Mouse (Mus musculus): ENCODE results near the gene Stk32c. TPM values are rescaled to one million over a fixed set of nuclear protein-coding genes. Genes with fewer than 3 reads are reported as not detected.

Stk32c gene
- polyA plus RNA-seq, 1 experiment from 2014 or later: 0.11 TPM

DNA sequence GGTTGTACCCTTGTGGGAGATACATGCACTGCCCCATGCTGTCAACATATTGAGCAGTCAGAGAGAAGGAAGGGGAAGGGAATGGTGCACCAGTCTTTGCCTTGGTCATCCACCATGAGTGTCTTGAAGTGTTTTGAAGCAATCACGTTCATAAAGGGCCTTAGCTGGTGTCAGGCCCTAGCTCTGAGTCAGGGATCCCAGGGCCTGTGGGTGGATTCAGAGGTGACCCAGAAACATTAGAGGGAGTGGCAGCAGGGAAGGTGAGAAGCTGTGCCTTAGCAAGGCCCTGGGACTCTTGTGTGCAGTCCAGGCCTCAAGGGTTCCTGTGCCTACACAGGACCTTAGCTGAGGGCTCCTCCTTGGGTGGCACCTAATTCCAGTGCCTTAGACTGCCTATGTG lies 11.0 kb upstream of the Stk32c start:
- Histone ChIP-seq H3K9ac (ENCODE audit: low read length) (no peak overlapping the region), H3K27me3 (ENCODE audit: control insufficient read depth, insufficient read depth, low read length) (no peaks in the 10 kb centered on the region), H3K4me2 (replicated peaks; ENCODE audit: low read depth) (no peak overlapping the region), H3K4me3 (ENCODE audit: low read depth, low read length) (no peak overlapping the region), H3K9me3 (ENCODE audit: control insufficient read depth, low read length) (no peaks in the 10 kb centered on the region), H3K36me3 (ENCODE audit: control insufficient read depth, insufficient read depth, low read length) (no peaks in the 10 kb centered on the region), H3K4me1 (replicated peaks; ENCODE audit: control insufficient read depth, insufficient read depth) (no peaks in the 10 kb centered on the region), H3K27ac (replicated peaks) (no peak overlapping the region)
- 0 out of 2 replicates have a peak, but pooled peaks have one; percentile 35 for ATAC-seq (ENCODE audit: low FRiP score, low TSS enrichment)
- WGBS: 69% methylated on average over 1 of the region's 1 CpGs
- TF ChIP-seq EP300 (optimal IDR thresholded peaks at IDR 0.05): no peak
- TF ChIP-seq CTCF (IDR thresholded peaks at IDR 0.05; ENCODE audit: low read depth): no peak
- DNase-seq (ENCODE audit: low spot score): no peak

DNA sequence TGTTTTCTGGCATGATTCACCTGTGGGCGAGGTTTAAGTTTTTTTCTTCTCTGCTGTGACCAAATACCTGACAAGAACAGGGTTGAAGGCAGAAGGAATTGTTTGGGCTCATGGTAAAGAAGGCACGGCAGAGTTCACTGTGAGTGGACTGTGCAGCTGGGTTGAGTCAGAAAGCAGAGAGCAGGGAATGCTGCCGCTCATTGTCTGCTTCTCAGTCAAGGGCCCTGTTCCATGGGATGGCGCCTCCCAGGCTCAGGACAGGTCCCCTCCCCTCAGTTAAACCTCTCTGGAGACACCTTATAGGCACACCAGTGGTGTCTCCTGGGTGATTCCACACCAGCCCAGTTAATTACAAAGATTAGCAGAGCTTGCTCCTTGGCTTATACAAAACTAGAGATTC lies 9.2 kb upstream of the Stk32c start:
- H3K27ac ChIP-seq (replicated peaks): no peak overlapping the region

DNA sequence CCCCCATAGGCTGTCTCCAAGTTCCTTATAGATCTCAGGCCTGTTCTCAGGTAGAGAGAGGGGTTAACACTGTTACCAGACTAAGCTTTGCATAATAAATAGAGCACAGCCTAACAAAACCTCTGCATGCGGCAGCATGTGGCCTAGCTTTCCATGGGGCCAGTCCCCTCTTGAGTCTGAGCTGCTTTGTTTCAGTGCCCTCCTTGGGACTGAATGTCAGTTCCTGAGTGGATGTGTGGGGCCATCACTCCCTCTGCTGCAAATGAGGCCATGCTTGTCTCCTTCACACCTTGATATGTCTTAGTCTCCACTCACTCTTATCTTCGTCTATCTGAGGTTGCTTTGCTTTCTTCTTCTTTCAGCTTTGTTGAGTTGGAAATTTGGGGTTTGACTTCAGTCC lies 8.7 kb upstream of the Stk32c start:
- 66% methylated on average over 2 of the region's 2 CpGs for WGBS
- H3K27ac ChIP-seq (replicated peaks): no peak overlapping the region

More for the DNA sequence above, 9.2 kb upstream of the Stk32c start:
- DNase-seq (ENCODE audit: low spot score) (no peak), ATAC-seq (ENCODE audit: low FRiP score, low TSS enrichment) (no peak)
- Histone ChIP-seq H3K4me2 (replicated peaks; ENCODE audit: low read depth) (no peak overlapping the region), H3K9ac (ENCODE audit: low read length) (no peak overlapping the region), H3K36me3 (ENCODE audit: control insufficient read depth, insufficient read depth, low read length) (no peaks in the 10 kb centered on the region), H3K27me3 (ENCODE audit: control insufficient read depth, insufficient read depth, low read length) (no peaks in the 10 kb centered on the region), H3K4me1 (replicated peaks; ENCODE audit: control insufficient read depth, insufficient read depth) (no peaks in the 10 kb centered on the region), H3K9me3 (ENCODE audit: control insufficient read depth, low read length) (no peaks in the 10 kb centered on the region), H3K4me3 (ENCODE audit: low read depth, low read length) (no peak overlapping the region)
- TF ChIP-seq CTCF (IDR thresholded peaks at IDR 0.05; ENCODE audit: low read depth) (no peak), EP300 (optimal IDR thresholded peaks at IDR 0.05) (no peak)
- WGBS: 71% methylated on average over 4 of the region's 4 CpGs

GRCm38 (mm10) chr7:139221072-139221471 lies 8.0 kb upstream of the Stk32c start:
- TF ChIP-seq EP300 (optimal IDR thresholded peaks at IDR 0.05) (no peak), CTCF (IDR thresholded peaks at IDR 0.05; ENCODE audit: low read depth) (no peak)
- Histone ChIP-seq H3K27ac (replicated peaks) (no peak overlapping the region), H3K27me3 (ENCODE audit: control insufficient read depth, insufficient read depth, low read length) (no peaks in the 10 kb centered on the region), H3K4me2 (replicated peaks; ENCODE audit: low read depth) (no peak overlapping the region), H3K4me1 (replicated peaks; ENCODE audit: control insufficient read depth, insufficient read depth) (no peaks in the 10 kb centered on the region), H3K9ac (ENCODE audit: low read length) (no peak overlapping the region), H3K9me3 (ENCODE audit: control insufficient read depth, low read length) (no peaks in the 10 kb centered on the region), H3K36me3 (ENCODE audit: control insufficient read depth, insufficient read depth, low read length) (no peaks in the 10 kb centered on the region), H3K4me3 (ENCODE audit: low read depth, low read length) (no peak overlapping the region)
- ATAC-seq (ENCODE audit: low FRiP score, low TSS enrichment) (no peak), DNase-seq (ENCODE audit: low spot score) (no peak)
- WGBS: 81% methylated on average over 5 of the region's 5 CpGs

More for the DNA sequence above, 8.7 kb upstream of the Stk32c start:
- Histone ChIP-seq H3K9ac (ENCODE audit: low read length) (no peak overlapping the region), H3K4me3 (ENCODE audit: low read depth, low read length) (no peak overlapping the region), H3K27me3 (ENCODE audit: control insufficient read depth, insufficient read depth, low read length) (no peaks in the 10 kb centered on the region), H3K9me3 (ENCODE audit: control insufficient read depth, low read length) (no peaks in the 10 kb centered on the region), H3K4me2 (replicated peaks; ENCODE audit: low read depth) (no peak overlapping the region), H3K4me1 (replicated peaks; ENCODE audit: control insufficient read depth, insufficient read depth) (no peaks in the 10 kb centered on the region), H3K36me3 (ENCODE audit: control insufficient read depth, insufficient read depth, low read length) (no peaks in the 10 kb centered on the region)
- no peak for ATAC-seq (ENCODE audit: low FRiP score, low TSS enrichment)
- TF ChIP-seq EP300 (optimal IDR thresholded peaks at IDR 0.05) (no peak), CTCF (IDR thresholded peaks at IDR 0.05; ENCODE audit: low read depth) (no peak)
- no peak for DNase-seq (ENCODE audit: low spot score)

DNA sequence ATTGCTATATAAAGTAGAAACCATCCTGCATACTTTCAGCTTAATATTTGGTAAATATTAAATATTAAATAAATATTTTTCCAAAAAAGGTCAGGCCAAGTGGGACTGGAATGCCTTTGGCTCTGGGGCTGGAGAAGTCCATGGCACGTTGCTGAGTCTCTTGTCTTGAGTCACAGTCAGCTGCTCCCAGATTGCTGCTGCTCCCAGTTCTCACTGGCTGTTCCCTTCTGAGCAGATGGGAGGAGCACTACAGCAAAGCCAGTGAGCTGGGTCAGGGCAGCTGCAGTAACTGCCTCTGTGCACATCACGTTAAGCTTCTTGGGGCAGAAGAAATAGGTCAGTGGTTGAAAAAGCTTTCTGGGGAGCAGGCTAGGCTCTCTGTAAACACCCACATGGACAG lies 7.2 kb upstream of the Stk32c start:
- WGBS: 8% methylated on average over 2 of the region's 2 CpGs
- Histone ChIP-seq H3K9ac (ENCODE audit: low read length) (no peak overlapping the region), H3K27me3 (ENCODE audit: control insufficient read depth, insufficient read depth, low read length) (no peaks in the 10 kb centered on the region), H3K27ac (replicated peaks) (no peak overlapping the region), H3K4me3 (ENCODE audit: low read depth, low read length) (no peak overlapping the region), H3K36me3 (ENCODE audit: control insufficient read depth, insufficient read depth, low read length) (no peaks in the 10 kb centered on the region), H3K4me2 (replicated peaks; ENCODE audit: low read depth) (no peak overlapping the region), H3K9me3 (ENCODE audit: control insufficient read depth, low read length) (no peaks in the 10 kb centered on the region), H3K4me1 (replicated peaks; ENCODE audit: control insufficient read depth, insufficient read depth) (no peaks in the 10 kb centered on the region)
- TF ChIP-seq EP300 (optimal IDR thresholded peaks at IDR 0.05) (no peak), CTCF (IDR thresholded peaks at IDR 0.05; ENCODE audit: low read depth) (peak; percentile 48)
- no peak for DNase-seq (ENCODE audit: low spot score)
- ATAC-seq (ENCODE audit: low FRiP score, low TSS enrichment): peak; percentile 64; the same call in 1 of the 2 replicates

DNA sequence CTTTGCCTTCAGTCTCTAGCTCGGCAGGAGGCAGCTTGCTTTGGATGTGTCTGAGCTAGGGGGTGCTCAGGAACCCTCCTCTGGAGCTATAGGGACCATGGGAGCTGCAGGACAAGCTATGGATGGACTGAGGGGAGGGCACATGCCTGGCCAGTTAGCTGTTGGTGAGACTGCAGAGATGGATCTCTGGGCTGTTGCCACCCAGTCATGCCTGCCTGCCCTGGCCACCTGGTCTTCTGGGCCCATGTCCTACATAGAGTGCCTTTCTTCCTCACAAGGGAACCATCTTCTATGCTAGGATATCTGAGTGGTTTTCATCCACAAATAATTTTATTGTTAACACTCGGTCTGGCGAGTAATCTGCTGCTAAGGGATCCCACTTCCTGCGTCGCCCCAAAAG lies 6.4 kb upstream of the Stk32c start:
- DNase-seq (ENCODE audit: low spot score) (no peak), ATAC-seq (ENCODE audit: low FRiP score, low TSS enrichment) (no peak)
- peak overlapping the region; percentile 35; the same call in 1 of the 2 replicates for H3K27ac ChIP-seq (replicated peaks)
- H3K4me2 ChIP-seq (replicated peaks; ENCODE audit: low read depth): no peak overlapping the region
- no peaks in the 10 kb centered on the region for H3K36me3 ChIP-seq (ENCODE audit: control insufficient read depth, insufficient read depth, low read length)
- no peaks in the 10 kb centered on the region for H3K4me1 ChIP-seq (replicated peaks; ENCODE audit: control insufficient read depth, insufficient read depth)
- H3K9ac ChIP-seq (ENCODE audit: low read length): no peak overlapping the region
- 65% methylated on average over 5 of the region's 5 CpGs for WGBS
- H3K4me3 ChIP-seq (ENCODE audit: low read depth, low read length): no peak overlapping the region
- H3K27me3 ChIP-seq (ENCODE audit: control insufficient read depth, insufficient read depth, low read length): no peaks in the 10 kb centered on the region
- TF ChIP-seq EP300 (optimal IDR thresholded peaks at IDR 0.05): no peak
- TF ChIP-seq CTCF (IDR thresholded peaks at IDR 0.05; ENCODE audit: low read depth): no peak
- no peaks in the 10 kb centered on the region for H3K9me3 ChIP-seq (ENCODE audit: control insufficient read depth, low read length)
